Mouse (Mus musculus) midbrain, embryonic 16.5 days (tissue): ENCODE measurements around the gene Usp15. TPM values are rescaled to one million over a fixed set of nuclear protein-coding genes. Genes with fewer than 3 reads are reported as not detected.

ENCODE experiments used
- ATAC-seq: fragments of 200-750 bp; cut with Nextera tagmentation; 2 replicates; pipeline ENCODE4 v1.8.0; 2017; ENCODE audit warnings: moderate TSS enrichment
- H3K27ac ChIP-seq: fragments of 300-500 bp; sonication (generic); 2 replicates; pipeline ENCODE4 v1.5.1; 2014; ENCODE audit warnings: mild to moderate bottlenecking, low read length, mixed read lengths
- H3K27me3 ChIP-seq: fragments of 300-500 bp; sonication (generic); 2 replicates; pipeline ENCODE4 v1.6.1; 2014; ENCODE audit warnings: low read depth, low read length, mixed read lengths; ENCODE audit not compliant: control insufficient read depth, insufficient read depth
- H3K36me3 ChIP-seq: fragments of 300-500 bp; sonication (generic); 2 replicates; pipeline ENCODE4 v1.6.1; 2014; ENCODE audit warnings: mild to moderate bottlenecking, low read length, moderate library complexity, mixed read lengths; ENCODE audit not compliant: control insufficient read depth, insufficient read depth
- H3K4me1 ChIP-seq: fragments of 300-500 bp; sonication (generic); 2 replicates; pipeline ENCODE4 v1.6.1; 2014; ENCODE audit warnings: mild to moderate bottlenecking, low read length, mixed read lengths; ENCODE audit not compliant: control insufficient read depth, insufficient read depth
- H3K4me2 ChIP-seq: fragments of 300-500 bp; sonication (generic); 2 replicates; pipeline ENCODE4 v1.6.1; 2014; ENCODE audit warnings: mild to moderate bottlenecking, low read length, mixed read lengths
- H3K4me3 ChIP-seq: fragments of 300-500 bp; sonication (generic); 2 replicates; pipeline ENCODE4 v1.5.1; 2014; ENCODE audit warnings: low read depth, mild to moderate bottlenecking, low read length, moderate library complexity, mixed read lengths
- H3K9ac ChIP-seq: fragments of 300-500 bp; sonication (generic); 2 replicates; pipeline ENCODE4 v1.6.1; 2014; ENCODE audit warnings: low read depth, low read length, mixed read lengths
- H3K9me3 ChIP-seq: fragments of 300-500 bp; sonication (generic); replicated peaks from 2 replicates; pipeline ENCODE4 v1.6.1; 2014; ENCODE audit warnings: mild to moderate bottlenecking, low read length, mixed read lengths; ENCODE audit not compliant: control insufficient read depth, poor library complexity, severe bottlenecking
- WGBS: fragments of 180-500 bp; shearing (Covaris S2); extraction: QIAGEN DNeasy Blood & Tissue Kit; methylation state at CpG from one replicate; pipeline ENCODE4 v1.1.7; 2014; 5-methylcytosine and 5-hydroxymethylcytosine counted together
- polyA plus RNA-seq: library from polyadenylated mRNA; unstranded; fragments of >200 nt; fragmentation: Nextera tagmentation; extraction: Ambion mirVana; gene quantifications from 2 replicates; pipeline ENCODE4 v1.2.1, GENCODE M21; 2015

The Usp15 gene
- polyA plus RNA-seq, 1 experiment from 2014 or later: 74.1 TPM

GRCm38 (mm10) chr10:123156392-123156791 is 40.4 kb downstream of the Usp15 start:
- WGBS: 74% methylated on average over 2 of the region's 2 CpGs
- Histone ChIP-seq H3K4me3 (no peak overlapping the region), H3K9ac (no peak overlapping the region), H3K27ac (no peak overlapping the region), H3K4me1 (no peaks in the 10 kb centered on the region), H3K9me3 (no peaks in the 10 kb centered on the region), H3K27me3 (no peaks in the 10 kb centered on the region), H3K4me2 (no peak overlapping the region), H3K36me3 (0 out of 2 replicates have a peak, but pooled peaks cover 3% of the 10 kb centered on the region)
- no peak for ATAC-seq

- Histone ChIP-seq H3K27me3 (no peaks in the 10 kb centered on the region), H3K36me3 (0 out of 2 replicates have a peak, but pooled peaks cover 3% of the 10 kb centered on the region), H3K9me3 (no peaks in the 10 kb centered on the region), H3K4me2 (no peak overlapping the region), H3K4me1 (no peaks in the 10 kb centered on the region), H3K27ac (no peak overlapping the region), H3K9ac (no peak overlapping the region), H3K4me3 (no peak overlapping the region)
- ATAC-seq: no peak
- 93% methylated on average over 6 of the region's 6 CpGs for WGBS
Measured at GRCm38 (mm10) chr10:123155764-123156163, 41.0 kb downstream of the Usp15 start.

GRCm38 (mm10) chr10:123153321-123153720 is 43.5 kb downstream of the Usp15 start:
- H3K9ac ChIP-seq: no peak overlapping the region
- WGBS: 87% methylated on average over 2 of the region's 2 CpGs
- ATAC-seq: no peak
- no peaks in the 10 kb centered on the region for H3K9me3 ChIP-seq
- no peak overlapping the region for H3K27ac ChIP-seq
- H3K4me2 ChIP-seq: no peak overlapping the region
- H3K36me3 ChIP-seq: 0 out of 2 replicates have a peak, but pooled peaks cover 3% of the 10 kb centered on the region
- H3K27me3 ChIP-seq: no peaks in the 10 kb centered on the region
- no peaks in the 10 kb centered on the region for H3K4me1 ChIP-seq
- no peak overlapping the region for H3K4me3 ChIP-seq

GRCm38 (mm10) chr10:123148025-123148814 is 48.6 kb downstream of the Usp15 start:
- Histone ChIP-seq H3K36me3 (no peaks in the 10 kb centered on the region; the same call in 1 of the 2 replicates), H3K4me1 (no peaks in the 10 kb centered on the region), H3K27ac (no peak overlapping the region), H3K9ac (no peak overlapping the region), H3K27me3 (no peaks in the 10 kb centered on the region), H3K9me3 (no peaks in the 10 kb centered on the region), H3K4me2 (no peak overlapping the region), H3K4me3 (no peak overlapping the region)
- no peak for ATAC-seq
- WGBS: 82% methylated on average over 4 of the region's 4 CpGs

- H3K4me3 ChIP-seq: no peak overlapping the region
- no peak overlapping the region for H3K27ac ChIP-seq
- no peaks in the 10 kb centered on the region; the same call in 1 of the 2 replicates for H3K36me3 ChIP-seq
- no peaks in the 10 kb centered on the region for H3K4me1 ChIP-seq
- no peak overlapping the region for H3K9ac ChIP-seq
- no peaks in the 10 kb centered on the region for H3K9me3 ChIP-seq
- no peaks in the 10 kb centered on the region for H3K27me3 ChIP-seq
- no peak for ATAC-seq
- no peak overlapping the region for H3K4me2 ChIP-seq
- WGBS: 66% methylated on average over 6 of the region's 6 CpGs
Measured at GRCm38 (mm10) chr10:123147180-123147579, 49.6 kb downstream of the Usp15 start.

- WGBS: 86% methylated on average over 2 of the region's 2 CpGs
- H3K9ac ChIP-seq: no peak overlapping the region
Measured at GRCm38 (mm10) chr10:123146349-123146748, 50.4 kb downstream of the Usp15 start.

GRCm38 (mm10) chr10:123144256-123144655 is 52.5 kb downstream of the Usp15 start:
- ATAC-seq: no peak
- H3K4me2 ChIP-seq: no peak overlapping the region
- no peaks in the 10 kb centered on the region for H3K4me1 ChIP-seq
- no peak overlapping the region for H3K4me3 ChIP-seq
- no peaks in the 10 kb centered on the region for H3K27me3 ChIP-seq
- H3K9me3 ChIP-seq: no peaks in the 10 kb centered on the region
- no peak overlapping the region for H3K9ac ChIP-seq
- WGBS: 93% methylated on average over 8 of the region's 8 CpGs
- no peak overlapping the region for H3K27ac ChIP-seq
- H3K36me3 ChIP-seq: no peaks in the 10 kb centered on the region; the same call in 1 of the 2 replicates

More at GRCm38 (mm10) chr10:123146349-123146748, 50.4 kb downstream of the Usp15 start:
- no peaks in the 10 kb centered on the region for H3K4me1 ChIP-seq
- no peak overlapping the region for H3K4me2 ChIP-seq
- H3K36me3 ChIP-seq: no peaks in the 10 kb centered on the region; the same call in 1 of the 2 replicates
- no peaks in the 10 kb centered on the region for H3K9me3 ChIP-seq
- no peak for ATAC-seq
- no peak overlapping the region for H3K4me3 ChIP-seq
- no peaks in the 10 kb centered on the region for H3K27me3 ChIP-seq
- no peak overlapping the region for H3K27ac ChIP-seq

- H3K27me3 ChIP-seq: no peaks in the 10 kb centered on the region
- 95% methylated on average over 5 of the region's 5 CpGs for WGBS
- H3K27ac ChIP-seq: no peak overlapping the region
- no peak overlapping the region for H3K4me2 ChIP-seq
- no peak overlapping the region for H3K4me3 ChIP-seq
- H3K9ac ChIP-seq: no peak overlapping the region
- H3K9me3 ChIP-seq: no peaks in the 10 kb centered on the region
- no peaks in the 10 kb centered on the region; the same call in 1 of the 2 replicates for H3K36me3 ChIP-seq
- no peaks in the 10 kb centered on the region for H3K4me1 ChIP-seq
- ATAC-seq: no peak
Measured at GRCm38 (mm10) chr10:123142395-123143050, 54.3 kb downstream of the Usp15 start.

GRCm38 (mm10) chr10:123135818-123136217 is 61.0 kb downstream of the Usp15 start:
- Histone ChIP-seq H3K36me3 (0 out of 2 replicates have a peak, but pooled peaks cover 10% of the 10 kb centered on the region), H3K9me3 (no peaks in the 10 kb centered on the region), H3K27ac (no peak overlapping the region), H3K27me3 (no peaks in the 10 kb centered on the region), H3K4me1 (peaks cover 4% of the 10 kb centered on the region), H3K9ac (no peak overlapping the region), H3K4me3 (no peak overlapping the region), H3K4me2 (no peak overlapping the region)
- WGBS: 27% methylated on average over 10 of the region's 10 CpGs
- ATAC-seq: 0 out of 2 replicates have a peak, but pooled peaks have one; percentile 39
